Mouse (Mus musculus) lung, postnatal 0 days (tissue): ENCODE measurements at regions not wholly inside any gene's neighbourhood (a gene's known extent, or its start where the extent isn't known, plus 50 kb on each side); places are given as distances from the start of the nearest gene placed in this dataset.

Experiments used
- ATAC-seq: fragments of 200-750 bp; cut with Nextera tagmentation; 2 replicates; pipeline ENCODE4 v1.8.0; 2017; ENCODE audit warnings: moderate library complexity
- DNase-seq: peaks from one replicate; pipeline ENCODE4 v3.0.0-alpha.2; 2016; ENCODE audit warnings: low spot score
- H3K27ac ChIP-seq: fragments of 300-500 bp; sonication (generic); 2 replicates; pipeline ENCODE4 v1.5.1; 2014; ENCODE audit warnings: antibody characterized with exemption, mild to moderate bottlenecking, low read length, mixed read lengths
- H3K27me3 ChIP-seq: fragments of 300-500 bp; sonication (generic); replicated peaks from 2 replicates; pipeline ENCODE4 v1.6.1; 2014; ENCODE audit warnings: low read length, mixed read lengths; ENCODE audit not compliant: insufficient read depth
- H3K36me3 ChIP-seq: fragments of 300-500 bp; sonication (generic); 2 replicates; pipeline ENCODE4 v1.6.1; 2014; ENCODE audit warnings: low read length, mixed read lengths; ENCODE audit not compliant: insufficient read depth
- H3K4me1 ChIP-seq: fragments of 300-500 bp; sonication (generic); 2 replicates; pipeline ENCODE4 v1.6.1; 2014; ENCODE audit warnings: antibody characterized with exemption, low read depth, low read length, mixed read lengths; ENCODE audit not compliant: insufficient read depth
- H3K4me2 ChIP-seq: fragments of 300-500 bp; sonication (generic); replicated peaks from 2 replicates; pipeline ENCODE4 v1.6.1; 2014; ENCODE audit warnings: low read depth, mild to moderate bottlenecking, low read length, moderate library complexity, mixed read lengths
- H3K4me3 ChIP-seq: fragments of 300-500 bp; sonication (generic); 2 replicates; pipeline ENCODE4 v1.5.1; 2014; ENCODE audit warnings: low read depth, low read length
- H3K9ac ChIP-seq: fragments of 300-500 bp; sonication (generic); replicated peaks from 2 replicates; pipeline ENCODE4 v1.6.1; 2014; ENCODE audit warnings: low read depth, mild to moderate bottlenecking
- H3K9me3 ChIP-seq: fragments of 300-500 bp; sonication (generic); 2 replicates; pipeline ENCODE4 v1.6.1; 2016; ENCODE audit warnings: low read length, mixed read lengths
- CTCF ChIP-seq: IDR thresholded peaks from 2 replicates; pipeline ENCODE4 v1.5.1; 2016; ENCODE audit warnings: antibody characterized with exemption, mild to moderate bottlenecking
- EP300 ChIP-seq: IDR thresholded peaks from 2 replicates; pipeline ENCODE4 v1.6.1; 2016; ENCODE audit warnings: antibody characterized with exemption, mild to moderate bottlenecking, control low read depth
- WGBS: fragments of 180-500 bp; shearing (Covaris S2); extraction: QIAGEN DNeasy Blood & Tissue Kit; methylation state at CpG from one replicate; pipeline ENCODE4 v1.1.7; 2014; 5-methylcytosine and 5-hydroxymethylcytosine counted together

DNA sequence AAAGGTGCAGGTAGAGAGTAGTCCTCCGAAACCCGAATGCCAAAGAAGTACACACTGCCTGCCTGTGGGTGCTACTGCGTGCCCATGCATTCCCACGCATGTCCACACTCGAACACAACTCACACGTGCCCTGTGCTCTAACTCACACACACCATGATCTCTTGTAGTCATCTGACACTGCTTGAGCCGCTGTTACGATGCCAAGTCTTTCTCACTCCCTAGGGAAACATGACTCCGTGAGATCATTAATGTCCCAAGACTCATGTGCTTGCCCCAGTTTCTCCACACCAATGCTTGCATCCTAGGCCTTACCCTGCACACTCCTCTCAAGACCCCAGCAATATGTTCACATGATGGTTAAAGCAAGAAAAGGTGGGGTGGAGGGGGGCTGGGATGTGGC lies 90.2 kb upstream of the Wnt4 start:
- Histone ChIP-seq H3K27me3 (no peaks in the 10 kb centered on the region), H3K9me3 (no peaks in the 10 kb centered on the region), H3K4me2 (no peak overlapping the region), H3K27ac (no peak overlapping the region), H3K4me1 (peaks cover 2% of the 10 kb centered on the region; the same call in 1 of the 2 replicates), H3K36me3 (no peaks in the 10 kb centered on the region), H3K4me3 (no peak overlapping the region), H3K9ac (no peak overlapping the region)
- no peak for ATAC-seq
- 87% methylated on average over 9 of the region's 9 CpGs for WGBS
- no peak for TF ChIP-seq EP300
- no peak for TF ChIP-seq CTCF
- DNase-seq: no peak

DNA sequence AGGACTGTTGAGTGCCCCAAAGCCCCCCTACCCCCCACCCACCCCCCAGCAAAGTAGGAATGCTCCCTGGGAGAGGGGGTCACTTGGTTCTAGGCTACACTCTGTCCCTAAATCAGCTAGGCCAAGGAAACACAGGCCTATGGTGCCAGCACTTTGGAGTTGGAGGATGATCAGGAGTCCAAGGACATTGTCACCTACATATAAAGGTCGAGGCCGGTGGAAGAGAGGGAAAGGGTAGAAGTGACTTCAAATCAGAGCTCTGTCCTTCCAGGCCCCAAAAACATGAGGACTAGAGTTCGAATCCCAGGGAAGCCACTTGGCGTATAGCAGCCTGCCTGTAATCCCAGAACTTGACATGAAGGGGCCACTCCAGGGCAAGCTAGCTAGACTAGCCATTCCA lies 92.3 kb upstream of the Wnt4 start:
- no peaks in the 10 kb centered on the region for H3K36me3 ChIP-seq
- no peak for ATAC-seq
- peaks cover 2% of the 10 kb centered on the region; the same call in 1 of the 2 replicates for H3K4me1 ChIP-seq
- WGBS: 94% methylated on average over 4 of the region's 4 CpGs
- H3K9ac ChIP-seq: no peak overlapping the region
- H3K9me3 ChIP-seq: no peaks in the 10 kb centered on the region
- no peak overlapping the region for H3K4me3 ChIP-seq
- no peak overlapping the region for H3K27ac ChIP-seq
- TF ChIP-seq EP300 (no peak), CTCF (no peak)
- H3K27me3 ChIP-seq: no peaks in the 10 kb centered on the region
- no peak overlapping the region for H3K4me2 ChIP-seq
- no peak for DNase-seq

DNA sequence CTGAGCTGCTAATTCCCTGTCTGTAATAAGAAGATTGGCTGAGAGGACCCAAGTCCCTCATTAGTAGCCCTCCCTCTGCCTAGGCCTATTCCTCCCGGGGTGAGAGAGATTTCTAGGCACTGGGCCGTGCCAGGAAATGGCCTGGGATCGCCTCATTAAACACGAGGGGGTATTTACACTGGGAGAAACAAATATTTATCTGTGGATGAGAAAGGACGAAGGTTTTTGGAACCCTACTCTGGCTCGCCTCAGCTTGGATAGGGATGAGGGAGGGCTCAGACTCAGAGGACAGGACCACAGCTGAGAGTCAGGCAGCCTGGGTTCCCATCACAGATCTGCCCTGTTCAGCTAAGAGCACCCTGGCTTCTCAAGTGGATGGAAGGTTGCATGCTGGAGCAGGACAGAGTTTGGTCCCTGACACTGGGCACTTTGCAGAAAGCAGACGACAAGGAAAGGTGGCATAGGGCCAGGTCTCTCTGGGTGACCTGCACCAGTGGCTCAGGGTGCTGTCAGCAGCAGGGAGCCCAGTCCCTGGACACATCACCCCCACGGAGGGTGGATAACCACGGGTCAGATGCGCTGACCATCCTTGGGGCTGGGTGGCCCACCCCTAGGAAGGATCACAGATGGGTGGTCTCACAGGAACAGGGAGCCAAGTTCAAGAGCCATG lies 94.0 kb upstream of the Wnt4 start:
- H3K27me3 ChIP-seq: no peaks in the 10 kb centered on the region
- DNase-seq: peak; percentile 32
- H3K4me3 ChIP-seq: no peak overlapping the region
- TF ChIP-seq CTCF (no peak), EP300 (no peak)
- peak; percentile 49 for ATAC-seq
- no peak overlapping the region for H3K4me2 ChIP-seq
- 34% methylated on average over 10 of the region's 10 CpGs for WGBS
- H3K36me3 ChIP-seq: no peaks in the 10 kb centered on the region
- no peaks in the 10 kb centered on the region for H3K9me3 ChIP-seq
- peaks cover 2% of the 10 kb centered on the region; the same call in 1 of the 2 replicates for H3K4me1 ChIP-seq
- H3K27ac ChIP-seq: no peak overlapping the region
- H3K9ac ChIP-seq: no peak overlapping the region

GRCm38 (mm10) chr4:137182547-137182946 lies 94.7 kb upstream of the Wnt4 start:
- no peaks in the 10 kb centered on the region for H3K27me3 ChIP-seq
- TF ChIP-seq EP300 (no peak), CTCF (no peak)
- no peak overlapping the region for H3K4me3 ChIP-seq
- H3K9ac ChIP-seq: no peak overlapping the region
- no peak overlapping the region for H3K4me2 ChIP-seq
- no peaks in the 10 kb centered on the region for H3K36me3 ChIP-seq
- WGBS: 61% methylated on average over 14 of the region's 14 CpGs
- no peak for DNase-seq
- H3K27ac ChIP-seq: no peak overlapping the region
- ATAC-seq: no peak
- H3K9me3 ChIP-seq: no peaks in the 10 kb centered on the region
- H3K4me1 ChIP-seq: peaks cover 2% of the 10 kb centered on the region; the same call in 1 of the 2 replicates

DNA sequence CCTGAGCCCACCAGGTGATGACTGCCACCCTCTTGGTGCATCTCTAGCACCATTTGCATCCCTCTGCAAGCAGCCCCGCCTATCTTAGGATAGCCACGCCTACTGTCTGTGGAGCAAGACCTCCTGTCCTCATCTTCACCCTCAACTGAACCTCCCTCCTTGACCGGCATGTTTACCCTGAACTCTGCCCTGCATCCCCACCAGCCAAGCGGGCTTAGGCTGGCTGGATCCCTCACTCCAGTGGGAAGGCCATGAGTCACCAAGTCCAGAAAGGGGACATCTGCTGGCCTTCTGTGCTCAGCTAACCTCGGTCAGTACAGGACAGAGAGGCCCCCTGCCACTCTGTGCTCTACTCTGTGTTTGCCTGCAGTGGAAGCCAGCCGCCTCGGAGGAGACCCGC lies 96.0 kb upstream of the Wnt4 start:
- ATAC-seq (peak; percentile 46), DNase-seq (no peak)
- H3K27me3 ChIP-seq: no peaks in the 10 kb centered on the region
- H3K4me3 ChIP-seq: no peak overlapping the region
- H3K4me2 ChIP-seq: no peak overlapping the region
- peaks cover 2% of the 10 kb centered on the region; the same call in 1 of the 2 replicates for H3K4me1 ChIP-seq
- no peak overlapping the region for H3K27ac ChIP-seq
- TF ChIP-seq EP300 (no peak), CTCF (no peak)
- 51% methylated on average over 8 of the region's 8 CpGs for WGBS
- H3K9ac ChIP-seq: no peak overlapping the region
- H3K9me3 ChIP-seq: no peaks in the 10 kb centered on the region
- no peaks in the 10 kb centered on the region for H3K36me3 ChIP-seq

GRCm38 (mm10) chr4:137180083-137180482 lies 97.2 kb upstream of the Wnt4 start:
- no peak for TF ChIP-seq CTCF
- TF ChIP-seq EP300: no peak
- Histone ChIP-seq H3K27ac (no peak overlapping the region), H3K4me1 (peaks cover 2% of the 10 kb centered on the region; the same call in 1 of the 2 replicates), H3K4me2 (no peak overlapping the region), H3K4me3 (no peak overlapping the region), H3K9me3 (no peaks in the 10 kb centered on the region), H3K27me3 (no peaks in the 10 kb centered on the region), H3K9ac (no peak overlapping the region), H3K36me3 (no peaks in the 10 kb centered on the region)
- WGBS: 82% methylated on average over 2 of the region's 2 CpGs
- no peak for ATAC-seq
- DNase-seq: no peak
